Mouse (Mus musculus): Measurements from ENCODE around the gene Ogt. TPM values are rescaled to one million over a fixed set of nuclear protein-coding genes. Genes with fewer than 3 reads are reported as not detected.

Ogt gene
- total RNA-seq (2023): 241 TPM

DNA sequence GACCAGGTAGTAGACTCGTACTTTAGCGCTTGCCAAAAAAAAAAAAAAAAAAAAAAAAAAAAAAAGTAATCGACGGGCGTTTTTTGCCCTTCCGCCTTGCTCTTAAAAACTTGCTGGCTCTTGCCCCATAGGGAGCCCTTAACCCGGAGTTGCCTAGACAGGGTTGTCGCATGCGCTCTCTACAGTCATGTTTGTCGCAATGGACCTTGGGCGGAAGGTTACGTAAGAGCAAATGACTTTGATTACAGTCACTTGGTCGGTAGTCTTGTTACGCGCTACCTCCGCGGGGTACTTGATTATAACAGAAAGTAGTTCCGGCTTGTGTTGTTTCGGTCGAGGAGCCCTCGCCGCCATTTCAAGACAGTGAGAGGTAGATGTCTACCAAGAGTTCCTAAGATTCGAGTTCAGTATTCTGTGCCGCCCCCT is at the start of gene Ogt:
TSS of gene Ogt (plus strand) at position 320 of the 426 bp plus-strand sequence.

DNA sequence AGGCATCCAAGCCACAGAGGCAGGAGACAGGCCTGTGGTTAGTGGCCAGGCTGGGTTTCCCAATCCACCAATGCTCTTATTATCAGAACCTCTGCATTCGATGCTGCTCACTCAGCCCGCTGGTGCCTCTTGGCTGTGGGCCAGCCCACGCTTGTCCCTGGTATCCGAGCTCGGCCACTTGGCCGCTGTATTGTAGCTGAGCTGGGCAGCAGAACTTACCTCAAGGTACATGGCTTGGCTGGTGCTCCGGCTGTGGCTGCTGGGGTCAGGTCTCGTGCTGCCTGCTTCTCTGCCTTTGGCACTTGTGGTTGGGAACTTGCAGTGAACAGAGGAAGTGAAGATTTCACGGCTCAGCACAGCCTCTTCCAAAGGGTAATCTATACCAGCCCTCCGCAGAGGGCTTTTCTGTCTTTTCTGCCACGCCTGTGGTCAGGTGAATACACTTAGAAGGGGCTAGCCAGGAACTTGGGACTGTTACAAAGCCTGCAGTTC is 94.0 kb downstream of the Ogt start, which contains the start of gene Cxcr3:
TSS of gene Cxcr3 (minus strand) at position 442 of the 492 bp plus-strand sequence.

Other genes with a start within 250 kb of the Ogt start
- 19.6 TPM for gene Zmym3, start 219.2 kb upstream of the Ogt start, total RNA-seq (2023)
- 215 TPM for gene Nono, start 210.7 kb upstream of the Ogt start, total RNA-seq (2023)
- 3.4 TPM for gene Itgb1bp2, start 191.0 kb upstream of the Ogt start, total RNA-seq (2023)
- 50.5 TPM for gene Taf1, start 107.3 kb upstream of the Ogt start, total RNA-seq (2023)
- 2.5 TPM for gene Cxcr3, start 94.2 kb downstream of the Ogt start, total RNA-seq (2023)
- gene Gm4779, start 154.4 kb downstream of the Ogt start, total RNA-seq (2023): not detected
- not detected for gene 8030474K03Rik, start 154.6 kb downstream of the Ogt start, total RNA-seq (2023)
- gene Nhsl2, start 209.3 kb downstream of the Ogt start, total RNA-seq (2023): 0.86 TPM